Comparison of ENCODE assay signal across 11 mouse cellular contexts in genomic region chr14:122357316-122357715, GRCm38 (mm10).
"Had no signal": no experiment of that assay in that cellular context is flagged by ENCODE, and none has a peak within 500 bp of the region (broad histone marks: within the 10 kb centered on the region; RNA-seq: fewer than 3 reads in every experiment).

No protein-coding gene starts in this region.

- DNase-seq: cerebellum, postnatal 25 days; cerebellum, postnatal 36 days; embryo, embryonic 11 days; forebrain, postnatal 0 days; gastrocnemius, adult 2 months; gastrocnemius, postnatal 10 days; gastrocnemius, postnatal 14 days; gastrocnemius, postnatal 25 days; gastrocnemius, postnatal 36 days; heart, adult 18-20 months; heart, adult 2 months had no signal
